Mouse (Mus musculus): Measurements from ENCODE around the gene Eya2. TPM values are rescaled to one million over a fixed set of nuclear protein-coding genes. Genes with fewer than 3 reads are reported as not detected.
"Not testable (repeated sequence)": the region's sequence is repeated elsewhere in the genome, so short reads cannot be mapped to it uniquely, and the experiment has no call there.

Gene Eya2
- 12.4 and 14.9 TPM in 2 replicates for polyA plus RNA-seq (2012; rRNA removed)

DNA sequence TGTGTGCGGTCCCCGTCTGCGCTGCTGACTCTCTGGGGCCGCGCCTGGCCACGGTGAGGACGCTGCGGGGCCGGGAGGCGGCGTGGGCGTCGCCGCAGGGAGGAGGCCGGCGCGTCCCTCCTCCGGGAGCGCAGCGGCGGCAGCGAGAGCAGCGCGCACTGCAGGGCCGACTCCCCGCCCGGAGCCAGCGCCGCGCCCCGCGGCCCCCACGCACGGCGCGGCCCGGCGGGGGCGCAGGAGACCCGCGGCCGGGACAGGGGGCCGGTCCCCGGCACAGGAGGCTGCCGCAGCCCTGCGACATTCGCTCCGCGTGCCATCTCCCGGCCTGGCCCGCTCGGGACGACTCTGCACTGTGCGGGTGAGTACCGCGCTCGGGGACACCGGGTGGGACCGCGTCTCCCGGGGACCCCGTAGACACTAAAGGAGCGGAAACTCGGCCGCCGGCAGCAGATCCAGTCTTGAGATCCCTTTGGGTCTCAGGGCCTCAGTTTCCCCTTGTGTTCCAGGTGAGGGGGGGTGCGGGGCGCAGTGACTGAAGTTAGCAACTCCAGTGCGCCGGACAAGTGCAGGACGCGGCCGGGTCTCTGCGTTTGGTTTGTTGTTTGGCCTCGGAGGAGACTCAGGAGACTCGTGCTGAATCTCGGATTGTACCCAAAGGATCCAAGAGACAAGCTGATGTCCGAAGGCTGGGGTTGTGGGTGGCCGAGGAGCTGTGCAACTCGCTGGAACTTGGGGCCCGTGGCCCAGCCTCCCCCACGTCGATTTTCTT is at the start of gene Eya2:
Eya2 (plus strand) TSS at position 126 of the 769 bp plus-strand sequence.
- DNase-seq (ENCODE audit: low spot score), result no peak

DNA sequence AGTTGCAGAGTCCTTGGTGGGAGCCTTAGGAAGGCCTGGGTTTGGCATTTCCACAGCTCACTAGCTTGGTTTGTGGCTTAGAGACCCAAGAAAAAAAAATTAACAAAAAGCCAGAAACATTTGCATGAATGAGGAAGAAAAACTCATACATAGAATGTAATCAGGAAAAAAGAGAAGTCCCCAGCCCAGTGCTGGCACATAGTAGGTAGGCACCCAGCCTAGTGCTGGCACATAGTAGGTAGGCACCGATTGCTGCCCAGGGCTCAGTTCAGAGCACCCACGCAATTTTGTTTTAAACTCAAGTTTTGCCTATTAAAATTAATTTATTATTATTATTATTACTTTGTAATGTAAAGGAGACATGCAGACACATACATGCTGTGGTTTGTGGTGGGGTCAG is 49.1 kb upstream of the Eya2 start:
- DNase-seq (ENCODE audit: low spot score), result no peak

DNA sequence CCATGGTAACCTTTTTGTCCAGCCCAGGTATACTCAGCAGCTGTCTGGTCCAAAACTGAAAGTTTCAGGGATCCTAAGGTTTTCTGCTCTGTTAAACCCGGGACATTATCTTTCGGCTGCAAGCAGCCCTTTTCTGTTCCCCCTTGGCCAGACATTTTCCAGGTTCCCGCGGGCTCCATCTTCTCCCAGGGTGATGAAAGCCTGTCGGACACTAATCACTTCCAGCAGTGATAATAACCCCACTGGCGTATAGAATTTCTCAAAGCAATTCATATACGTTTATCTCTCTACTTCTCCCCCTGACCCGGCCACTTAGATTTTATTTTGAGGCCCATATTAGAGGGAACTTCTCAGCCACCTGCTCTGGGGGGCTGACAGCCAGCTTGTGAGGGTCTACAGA is 48.5 kb upstream of the Eya2 start:
- DNase-seq (ENCODE audit: low spot score), result no peak

DNA sequence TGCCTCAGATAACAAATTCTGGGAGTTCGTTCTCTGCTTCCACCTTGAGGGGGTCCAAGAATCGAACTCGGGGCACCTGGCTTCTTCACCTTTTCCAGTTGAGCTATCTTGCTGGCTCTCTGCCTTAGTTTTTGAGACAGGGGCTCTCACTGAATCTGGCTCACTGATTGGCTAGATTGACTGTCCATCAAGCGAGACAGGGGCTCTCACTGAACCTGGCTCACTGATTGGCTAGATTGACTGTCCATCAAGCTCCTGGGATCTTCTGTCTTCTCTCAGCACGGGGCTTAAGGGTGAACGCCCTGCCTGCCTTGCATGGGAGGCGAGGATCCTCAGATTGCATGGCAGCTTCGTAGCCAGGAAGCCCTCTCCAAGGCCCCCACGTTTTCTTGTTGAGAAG is 47.4 kb upstream of the Eya2 start:
- no peak for DNase-seq (ENCODE audit: low spot score)

DNA sequence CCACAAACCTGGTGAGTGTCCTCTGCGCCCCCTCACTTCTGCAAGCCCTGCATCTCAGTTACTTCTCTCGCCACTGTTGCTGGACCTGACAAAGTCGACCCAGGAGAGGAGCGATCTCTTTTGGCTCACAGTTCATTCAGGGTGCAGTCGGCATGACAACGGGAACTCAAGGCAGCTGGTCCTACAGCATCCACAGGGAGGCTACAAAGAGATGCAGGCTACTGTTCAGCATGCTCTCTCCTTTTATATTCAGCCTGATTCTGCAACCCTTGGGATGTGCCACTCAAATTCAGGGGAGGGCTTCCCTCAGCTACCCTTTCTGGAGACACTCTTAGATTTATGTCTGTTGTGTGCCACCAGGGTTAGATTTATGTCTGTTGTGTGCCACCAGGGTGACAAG is 46.2 kb upstream of the Eya2 start:
- DNase-seq (ENCODE audit: low spot score), result no peak

DNA sequence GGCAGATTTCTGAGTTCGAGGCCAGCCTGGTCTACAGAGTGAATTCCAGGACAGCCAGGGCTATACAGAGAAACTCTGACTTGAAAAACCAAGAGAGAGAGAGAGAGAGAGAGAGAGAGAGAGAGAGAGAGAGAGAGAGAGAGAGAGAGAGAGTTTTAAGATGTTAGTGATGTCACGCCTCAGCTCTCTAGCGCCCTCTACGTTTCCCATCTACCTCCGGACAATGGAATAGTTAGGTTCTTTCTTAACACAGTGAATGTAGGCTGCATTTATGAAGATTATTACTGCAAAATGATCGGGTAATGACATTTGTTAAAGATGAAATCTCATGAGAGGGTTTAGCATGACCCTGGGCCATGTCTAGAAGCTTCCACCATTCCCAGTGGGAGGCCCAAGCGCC is 44.4 kb upstream of the Eya2 start:
- not testable (repeated sequence) for DNase-seq (ENCODE audit: low spot score)

DNA sequence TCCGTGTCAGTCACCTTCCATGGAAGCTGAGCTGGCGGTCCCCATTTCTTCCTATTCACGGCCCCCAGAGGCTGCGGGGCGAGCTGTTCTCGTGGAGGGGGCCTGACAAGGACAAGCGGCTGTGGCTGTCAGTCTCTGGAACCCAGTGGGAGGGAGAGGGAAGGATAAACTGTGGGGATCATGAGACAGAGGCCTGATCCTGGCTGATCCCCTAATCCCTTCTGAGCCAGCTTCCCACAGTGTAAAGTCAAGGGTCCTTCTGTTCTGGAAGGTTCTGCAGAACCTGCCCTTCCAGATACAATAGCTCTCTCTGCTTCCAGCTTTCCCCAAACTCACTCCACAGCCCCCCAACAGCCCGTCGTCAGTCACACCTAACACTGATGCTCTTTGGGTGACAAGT is 40.8 kb upstream of the Eya2 start:
- no peak for DNase-seq (ENCODE audit: low spot score)

DNA sequence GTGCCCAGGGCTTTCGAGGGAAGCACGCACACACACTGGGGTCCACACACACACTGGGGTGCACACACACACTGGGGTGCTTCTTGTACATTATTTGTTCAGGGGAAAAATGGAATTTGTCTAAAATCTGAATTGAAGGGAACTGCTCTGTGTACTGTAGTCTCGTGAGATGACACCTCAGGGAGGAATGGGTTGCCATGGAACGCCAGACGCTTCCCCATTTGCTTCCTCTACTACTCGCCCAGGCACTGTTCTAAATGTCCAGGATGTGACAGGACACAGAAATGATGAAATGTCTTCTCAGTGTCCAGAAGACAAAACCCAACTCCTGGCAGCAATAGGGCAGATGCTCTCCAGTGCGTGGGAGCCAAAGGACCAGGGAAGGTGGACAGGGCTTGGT is 37.6 kb upstream of the Eya2 start:
- DNase-seq (ENCODE audit: low spot score), result no peak

DNA sequence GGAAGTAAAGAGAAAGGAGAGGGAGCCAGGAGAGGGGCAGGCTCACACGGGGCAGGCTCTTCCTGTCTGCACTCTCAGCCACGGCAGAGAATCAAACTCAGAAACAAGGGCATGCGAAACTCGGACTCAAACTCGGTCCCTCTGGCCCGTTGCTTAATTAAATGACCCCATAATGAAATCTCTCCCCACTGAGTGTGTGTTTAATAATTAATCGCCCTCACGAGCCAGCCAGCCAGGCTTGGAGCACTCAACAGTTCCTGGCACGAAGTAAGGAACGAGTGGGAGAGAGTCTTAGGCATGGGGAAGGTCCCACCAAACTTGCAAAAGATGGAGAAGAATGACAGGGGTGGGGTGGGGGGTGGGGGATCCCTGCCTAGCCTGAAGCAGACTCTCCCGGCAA is 35.9 kb upstream of the Eya2 start:
- no peak for DNase-seq (ENCODE audit: low spot score)

DNA sequence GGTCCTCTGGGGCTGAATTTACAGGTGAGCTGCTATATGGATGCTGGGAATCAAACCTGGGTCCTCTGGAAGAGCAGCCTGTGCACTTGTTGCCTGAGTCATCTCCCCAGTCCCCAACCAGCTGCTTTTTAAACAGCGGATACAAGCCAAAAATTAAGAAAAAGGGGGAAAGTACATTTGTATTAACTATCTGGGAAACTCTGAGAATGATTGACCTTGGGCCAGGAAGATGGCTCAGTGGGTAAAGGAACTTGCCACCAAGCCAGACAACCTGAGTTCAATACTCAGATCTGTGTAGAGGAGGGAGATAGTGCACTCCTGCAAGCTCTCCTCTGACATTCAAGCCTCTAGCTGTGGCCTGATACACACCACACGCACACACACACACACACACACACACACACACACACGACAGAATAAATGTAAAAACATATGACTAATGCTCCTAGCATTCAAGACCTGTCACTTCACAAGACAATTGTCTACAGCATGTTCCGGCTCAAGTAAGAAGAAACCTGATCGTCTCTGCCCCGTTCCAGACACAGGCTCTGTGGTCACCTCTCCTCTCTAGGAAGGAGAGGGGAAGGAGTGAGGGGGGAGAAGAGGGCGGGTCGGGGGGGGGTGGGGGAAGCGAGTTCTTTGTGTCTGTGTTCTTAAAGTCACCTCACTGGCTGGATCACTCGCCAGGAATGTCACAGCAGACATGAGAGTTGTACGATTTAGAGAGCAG is 35.2 kb upstream of the Eya2 start:
- DNase-seq (ENCODE audit: low spot score), result no peak

DNA sequence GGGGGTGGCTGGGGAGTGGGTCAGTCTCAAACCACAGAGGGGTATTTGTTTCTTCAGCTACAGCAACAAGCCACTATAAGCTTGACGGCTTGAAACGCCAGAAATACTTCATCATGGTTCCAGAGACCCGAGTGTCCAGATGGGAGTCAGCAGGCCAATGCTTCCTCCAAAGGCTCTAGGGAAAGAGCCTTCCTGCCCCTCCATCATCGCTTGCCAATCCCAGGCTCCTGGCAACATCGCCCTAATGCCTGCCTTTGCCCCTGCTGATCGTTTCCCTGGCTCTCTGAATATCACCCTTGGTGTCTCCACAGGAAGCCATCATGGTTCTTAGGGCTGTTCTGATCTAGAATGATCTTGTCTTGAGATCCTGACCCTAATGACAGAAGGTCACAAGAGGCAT is 33.0 kb upstream of the Eya2 start:
- no peak for DNase-seq (ENCODE audit: low spot score)

DNA sequence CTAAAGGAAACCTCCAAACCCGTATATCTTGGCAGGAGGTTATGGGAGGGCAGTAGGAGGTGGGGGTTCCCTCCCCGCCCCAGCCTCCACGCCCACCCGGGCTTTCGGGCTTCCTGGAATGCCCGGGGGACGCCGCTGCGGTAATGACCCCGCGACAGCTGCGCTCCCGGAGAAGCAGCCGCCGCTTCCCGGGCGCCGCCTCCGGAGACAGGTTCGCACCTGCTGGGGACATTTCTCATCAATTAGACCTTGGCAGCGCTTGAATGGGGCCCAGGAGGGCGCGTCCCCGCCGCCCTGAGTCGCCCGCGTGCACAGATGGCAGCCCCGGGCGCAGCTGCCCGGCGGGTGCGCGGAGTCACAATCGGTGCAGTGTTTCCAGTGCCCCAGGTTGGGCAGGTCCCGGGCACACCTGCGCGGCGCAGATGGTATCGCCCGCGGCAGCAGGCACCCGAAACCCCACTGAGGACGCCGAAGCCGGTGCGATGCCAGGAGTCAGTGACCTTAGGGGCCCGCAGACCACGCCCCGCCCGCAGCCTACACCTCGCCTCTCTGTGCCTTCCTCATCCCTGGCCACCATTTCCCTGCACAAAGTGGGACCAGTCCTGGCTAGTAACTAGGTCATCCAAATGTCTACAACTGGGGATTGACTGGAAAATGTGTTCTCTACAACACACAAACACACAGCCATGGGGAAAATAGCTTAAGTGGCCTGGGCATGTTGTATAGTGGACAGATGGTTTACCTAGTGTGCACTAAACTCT is 31.4 kb upstream of the Eya2 start:
- peak; percentile 27 for DNase-seq (ENCODE audit: low spot score)

DNA sequence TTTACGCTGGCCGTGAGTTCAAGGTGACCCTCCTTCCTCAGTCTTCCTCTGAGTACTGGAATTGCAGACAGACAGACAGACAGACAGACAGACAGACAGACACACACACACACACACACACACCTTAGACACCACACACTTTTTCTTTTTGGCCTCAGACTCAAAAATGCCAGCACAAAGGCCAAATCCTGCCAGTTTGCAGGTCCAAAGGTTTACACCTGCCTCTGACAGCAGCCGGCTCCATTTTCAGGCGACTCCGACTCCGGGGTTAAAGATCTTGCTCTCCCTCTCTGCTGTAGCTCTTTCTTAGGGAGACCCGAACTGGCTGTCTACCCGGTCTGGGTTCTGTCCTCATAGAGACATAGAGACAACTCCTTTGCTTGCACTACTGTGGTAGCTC is 30.7 kb upstream of the Eya2 start:
- no peak for DNase-seq (ENCODE audit: low spot score)

DNA sequence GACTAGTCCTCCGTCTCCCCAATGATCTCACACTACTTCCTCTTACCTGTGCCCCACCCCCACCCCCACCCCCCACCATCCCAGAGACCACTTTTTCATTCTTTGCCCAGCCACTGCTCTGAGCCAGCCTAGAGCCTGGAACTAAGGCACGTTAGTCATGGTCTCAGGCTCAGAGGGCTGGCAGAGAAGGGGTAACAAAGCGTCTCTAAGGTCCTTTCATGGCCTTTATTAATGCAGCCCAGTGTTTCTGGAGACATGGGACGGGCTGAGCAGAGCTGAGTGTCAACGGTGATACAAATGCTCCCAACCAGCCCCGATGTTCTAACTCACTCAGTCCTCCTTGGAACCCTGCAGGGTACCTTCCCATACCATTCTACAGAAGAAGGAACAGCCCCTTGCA is 30.2 kb upstream of the Eya2 start:
- DNase-seq (ENCODE audit: low spot score), result no peak

DNA sequence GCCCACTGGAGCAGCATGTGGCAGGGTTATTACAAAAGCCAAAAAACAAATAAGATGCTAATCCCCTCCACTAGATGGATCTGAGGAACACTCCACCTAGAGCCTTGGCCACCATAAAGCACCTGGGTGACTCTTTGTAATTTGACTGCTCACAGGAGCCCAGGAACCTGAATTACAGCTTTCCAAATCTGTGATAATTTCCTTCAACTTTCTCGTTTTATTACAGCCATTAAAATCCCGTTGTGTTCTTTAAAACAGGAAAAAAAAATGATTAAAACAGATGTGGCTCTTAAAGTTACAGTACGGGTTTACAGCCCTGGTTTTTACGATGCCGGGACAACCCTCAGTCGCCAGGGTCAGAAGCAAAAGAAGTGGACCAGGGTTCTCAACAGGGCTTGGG is 27.9 kb upstream of the Eya2 start:
- DNase-seq (ENCODE audit: low spot score), result no peak

DNA sequence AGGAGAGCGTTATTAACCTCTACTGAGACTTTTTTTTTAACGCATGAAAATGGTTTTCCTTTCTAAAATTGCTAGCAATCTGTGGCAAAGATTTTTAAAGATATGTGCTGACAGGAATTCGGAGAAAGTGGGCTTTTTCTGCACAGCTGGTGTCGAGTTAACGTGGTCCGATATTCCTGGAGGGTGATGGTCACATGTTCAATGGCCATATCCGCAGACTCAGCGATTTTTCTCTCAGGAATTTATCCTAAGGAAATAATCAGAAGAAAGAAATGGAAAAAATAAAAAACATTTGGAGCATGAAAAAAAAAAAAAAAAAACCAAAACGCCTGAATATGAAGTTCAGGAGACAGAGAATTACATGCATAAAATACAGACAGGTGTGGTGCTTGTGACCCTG is 27.0 kb upstream of the Eya2 start:
- no peak for DNase-seq (ENCODE audit: low spot score)

DNA sequence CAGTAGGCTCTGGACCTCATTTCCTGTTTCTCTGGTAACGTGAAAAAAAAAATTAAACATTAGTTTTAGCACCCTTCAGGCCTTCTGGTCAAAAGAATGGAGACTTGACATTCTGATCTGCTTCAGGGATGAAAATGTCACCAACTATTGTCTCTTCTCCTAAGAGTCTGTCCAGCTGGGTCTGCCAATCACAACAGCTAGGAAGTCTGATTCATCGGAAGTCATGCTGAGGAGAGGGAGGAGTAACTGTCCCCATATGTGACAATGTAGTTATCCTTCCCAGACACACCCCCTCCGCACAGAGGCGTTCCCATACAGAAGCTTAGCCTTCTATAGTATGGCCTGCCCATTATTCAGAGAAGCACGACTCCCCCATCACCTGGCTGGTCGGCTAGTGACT is 25.9 kb upstream of the Eya2 start:
- DNase-seq (ENCODE audit: low spot score), result no peak

DNA sequence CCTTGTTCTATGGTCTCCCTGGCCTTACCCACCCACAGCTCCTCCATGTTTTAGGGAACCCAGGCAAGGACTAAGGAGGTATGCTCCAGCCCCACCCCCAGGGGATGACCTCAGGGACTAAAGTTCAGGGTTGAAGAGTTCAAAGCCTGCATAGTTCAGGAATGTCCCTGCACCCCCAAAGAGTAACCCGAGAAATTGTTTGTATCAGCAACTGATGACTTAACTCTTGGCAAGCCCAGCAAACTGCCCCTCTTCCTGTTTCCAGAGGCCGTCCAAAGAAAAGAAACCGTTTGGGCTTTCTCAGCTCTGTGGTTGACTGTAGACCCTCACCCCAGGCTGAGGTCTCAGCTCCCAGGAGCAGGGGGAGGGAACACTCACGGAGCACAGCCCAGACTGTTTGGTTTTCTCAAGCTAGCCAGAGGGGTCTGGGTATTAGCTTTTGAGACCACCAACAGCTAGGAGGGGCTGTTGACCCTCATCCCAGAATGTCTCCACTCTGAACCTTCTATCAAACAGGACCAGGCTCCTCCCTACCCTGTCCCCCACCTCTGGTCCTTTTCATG is 23.5 kb upstream of the Eya2 start:
- DNase-seq (ENCODE audit: low spot score), result no peak

DNA sequence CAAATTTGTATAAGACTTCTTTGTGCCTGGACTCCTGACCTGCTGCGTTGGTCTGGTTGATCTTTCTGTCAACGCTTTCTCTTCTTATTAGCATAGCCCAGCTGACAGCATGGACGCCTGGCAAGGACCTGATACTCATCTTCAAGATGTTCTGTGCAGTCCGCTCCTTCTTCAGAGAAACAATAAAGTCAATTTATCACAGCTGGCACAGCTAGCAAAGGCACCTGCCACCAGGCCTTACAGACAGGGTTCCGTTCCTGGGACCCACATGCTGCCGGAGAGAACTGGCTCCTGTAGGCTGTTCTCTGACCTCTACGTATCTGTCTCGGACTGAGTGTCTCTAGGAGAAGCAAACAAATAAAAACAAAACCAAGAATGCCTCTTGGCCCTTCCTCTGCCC is 11.8 kb upstream of the Eya2 start:
- DNase-seq (ENCODE audit: low spot score), result no peak

DNA sequence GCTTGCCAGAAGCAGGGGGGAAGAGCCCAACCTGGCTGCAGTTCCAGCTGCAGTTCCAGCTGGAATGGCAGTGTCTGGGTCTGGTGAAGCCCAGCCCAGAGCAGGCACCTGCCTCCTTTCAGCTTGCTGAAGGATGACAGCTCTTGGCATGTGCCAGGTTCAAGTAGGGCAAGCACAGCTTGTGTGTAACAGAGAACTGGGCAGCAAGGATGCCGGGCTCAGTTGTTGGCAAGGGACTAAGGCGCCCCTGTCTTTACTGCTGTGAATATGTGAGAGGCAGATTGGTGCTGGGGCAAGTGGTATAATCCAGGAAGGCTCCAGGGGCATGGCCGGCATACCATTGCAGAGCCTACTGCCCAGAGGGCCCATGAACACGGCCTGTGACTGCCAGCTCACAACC is 11.3 kb upstream of the Eya2 start:
- DNase-seq (ENCODE audit: low spot score), result no peak

DNA sequence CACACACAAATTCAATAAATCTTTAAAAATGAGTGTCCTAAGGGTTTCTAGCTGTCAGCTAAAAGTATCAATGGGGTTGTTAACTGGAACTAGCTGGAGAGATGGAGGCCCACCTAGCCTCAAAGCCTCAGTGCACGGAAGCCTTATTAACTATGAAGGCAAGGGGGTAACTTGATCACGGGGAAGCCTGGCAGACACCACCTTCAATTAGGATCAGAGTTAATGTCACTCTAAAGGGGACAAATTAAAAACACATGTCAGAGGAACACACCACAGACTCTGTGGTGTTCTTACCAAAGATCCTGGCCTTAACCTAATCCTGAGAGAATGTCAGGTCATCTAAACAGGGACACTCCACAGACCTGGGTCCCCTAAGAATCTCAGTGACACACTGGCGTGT is 10.3 kb upstream of the Eya2 start:
- no peak for DNase-seq (ENCODE audit: low spot score)

DNA sequence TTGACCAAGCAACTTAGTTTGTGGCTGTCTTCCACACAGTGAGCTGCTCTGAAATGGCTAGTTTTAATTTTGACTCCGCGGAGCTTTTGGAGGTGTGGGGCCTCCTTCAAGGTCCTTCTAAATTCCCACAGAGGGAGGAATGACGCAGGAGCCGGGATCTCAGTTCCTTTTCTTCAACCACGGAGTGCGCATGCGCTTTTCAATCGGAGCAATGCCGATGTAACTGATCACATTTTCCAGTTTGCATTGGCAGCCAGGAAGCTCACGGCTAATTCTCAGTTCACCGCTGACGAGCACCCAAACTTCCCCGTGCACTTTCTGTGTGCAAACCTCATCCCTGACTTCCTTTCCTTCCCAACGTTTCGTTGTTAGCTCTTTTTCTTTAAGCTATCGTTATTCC is 4.1 kb upstream of the Eya2 start:
- no peak for DNase-seq (ENCODE audit: low spot score)

DNA sequence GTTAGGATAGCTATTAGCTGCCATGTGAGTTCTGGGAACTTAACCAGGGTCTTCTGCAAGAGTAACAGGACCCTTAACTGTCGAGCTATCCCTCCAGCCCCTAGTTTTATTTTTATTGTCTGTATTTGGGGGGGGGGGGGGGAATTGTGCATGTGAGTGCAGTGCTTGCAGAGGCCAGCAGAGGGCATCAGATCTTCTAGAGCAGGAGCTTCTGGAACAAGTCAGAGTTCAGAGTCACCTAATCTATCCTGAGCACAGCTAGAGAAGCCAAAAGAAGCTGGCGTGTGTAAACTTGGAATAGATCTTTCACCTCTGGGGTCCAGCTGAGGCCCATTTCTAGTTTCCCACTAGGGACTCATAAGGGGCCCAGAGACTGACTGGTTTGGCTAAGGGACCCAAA is 1.1 kb upstream of the Eya2 start:
- DNase-seq (ENCODE audit: low spot score), result no peak

All from urinary bladder, adult 2 months (tissue).